Mouse (Mus musculus): ENCODE results near the gene Cd209g. TPM values are rescaled to one million over a fixed set of nuclear protein-coding genes. Genes with fewer than 3 reads are reported as not detected.
"Not testable (repeated sequence)": the region's sequence is repeated elsewhere in the genome, so short reads cannot be mapped to it uniquely, and the experiment has no call there.

The Cd209g gene
- not detected in 2 replicates for polyA plus RNA-seq (2015; fragmentation: Nextera tagmentation; extraction: Ambion mirVana)

DNA sequence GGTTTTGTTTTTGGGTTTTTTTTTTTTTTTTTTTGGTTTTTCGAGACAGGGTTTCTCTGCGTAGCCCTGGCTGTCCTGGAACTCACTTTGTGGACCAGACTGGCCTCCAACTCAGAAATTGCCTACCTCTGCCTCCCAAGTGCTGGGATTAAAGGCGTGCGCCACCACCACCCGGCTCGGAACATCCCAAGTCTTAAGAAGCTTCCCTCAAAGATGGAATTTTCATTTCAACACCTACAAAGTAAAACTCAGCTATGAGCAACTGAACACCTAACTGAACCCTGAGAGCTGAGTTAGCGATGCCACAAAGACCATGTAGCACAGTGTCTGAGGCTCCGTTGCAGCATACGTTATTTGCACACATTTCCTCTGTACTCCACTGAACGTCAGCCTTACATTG, at the start of gene Cd209g:
Cd209g (plus strand) TSS at position 301 of the 400 bp plus-strand sequence.
- H3K4me2 ChIP-seq (replicated peaks), result no peak within 1 kb of the TSS
- H3K36me3 ChIP-seq, result no peaks in the 10 kb centered on the region
- WGBS, result 86% methylated on average over 10 of the region's 10 CpGs
- no peak for ATAC-seq (replicated peaks)
- H3K4me1 ChIP-seq, result no peaks in the 10 kb centered on the region
- H3K9ac ChIP-seq (replicated peaks), result no peak within 1 kb of the TSS
- no peaks in the 10 kb centered on the region for H3K27me3 ChIP-seq
- H3K9me3 ChIP-seq, result no peaks in the 10 kb centered on the region
- H3K27ac ChIP-seq (replicated peaks), result no peak within 1 kb of the TSS
- no peak within 1 kb of the TSS for H3K4me3 ChIP-seq

DNA sequence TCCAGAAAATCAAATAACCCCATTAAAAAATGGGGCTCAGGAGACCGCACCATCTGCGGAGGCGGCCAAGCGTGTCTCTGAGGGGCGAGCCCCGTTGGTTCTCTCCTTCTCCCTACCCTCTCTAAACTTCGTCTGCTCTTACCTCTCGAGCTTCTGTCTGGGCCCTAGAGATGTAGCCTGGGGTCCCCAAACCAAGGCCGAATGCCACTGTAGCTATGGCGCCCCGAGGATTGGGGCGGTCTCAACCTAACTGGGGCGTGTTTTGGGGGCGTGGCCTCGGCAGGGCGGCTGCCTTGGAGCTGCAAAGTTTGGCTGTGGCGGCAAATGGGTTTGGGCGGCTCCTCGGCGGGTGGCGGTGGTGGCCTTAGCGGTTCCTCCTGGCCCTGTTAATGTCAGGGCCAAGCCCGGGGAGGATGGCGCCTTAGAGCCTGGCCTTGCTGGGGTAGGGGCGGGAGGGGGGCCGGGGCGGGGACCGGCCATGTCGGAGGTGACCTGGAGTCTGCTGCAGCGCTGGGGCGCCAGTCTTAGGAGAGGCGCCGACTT, 46.6 kb upstream of the Cd209g start:
- not testable (repeated sequence) for H3K27ac ChIP-seq (replicated peaks); ATAC-seq (replicated peaks)
- WGBS, result 43% methylated on average over 33 of the region's 33 CpGs

DNA sequence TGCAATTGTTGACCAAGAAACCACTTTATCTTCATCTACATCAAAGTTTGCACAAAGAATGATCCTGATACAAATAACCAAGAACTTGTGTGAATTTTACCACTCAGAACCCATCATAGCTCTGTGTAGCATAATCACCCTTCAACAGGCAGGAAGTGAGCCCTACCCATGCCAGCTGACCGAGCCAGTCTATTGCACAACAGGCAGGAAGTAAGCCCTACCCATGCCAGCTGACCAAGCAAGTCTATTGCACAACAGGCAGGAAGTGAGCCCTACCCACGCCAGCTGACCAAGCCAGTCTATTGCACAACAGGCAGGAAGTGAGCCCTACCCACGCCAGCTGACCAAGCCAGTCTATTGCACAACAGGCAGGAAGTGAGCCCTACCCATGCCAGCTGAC, 45.4 kb upstream of the Cd209g start:
- WGBS, result 83% methylated on average over 3 of the region's 3 CpGs
- not testable (repeated sequence) for ATAC-seq (replicated peaks); H3K4me1 ChIP-seq

More for the DNA sequence above, 46.6 kb upstream of the Cd209g start:
- not testable (repeated sequence) for H3K4me2 ChIP-seq (replicated peaks); H3K4me1 ChIP-seq; H3K9ac ChIP-seq (replicated peaks); H3K36me3 ChIP-seq; H3K9me3 ChIP-seq; H3K27me3 ChIP-seq; H3K4me3 ChIP-seq

DNA sequence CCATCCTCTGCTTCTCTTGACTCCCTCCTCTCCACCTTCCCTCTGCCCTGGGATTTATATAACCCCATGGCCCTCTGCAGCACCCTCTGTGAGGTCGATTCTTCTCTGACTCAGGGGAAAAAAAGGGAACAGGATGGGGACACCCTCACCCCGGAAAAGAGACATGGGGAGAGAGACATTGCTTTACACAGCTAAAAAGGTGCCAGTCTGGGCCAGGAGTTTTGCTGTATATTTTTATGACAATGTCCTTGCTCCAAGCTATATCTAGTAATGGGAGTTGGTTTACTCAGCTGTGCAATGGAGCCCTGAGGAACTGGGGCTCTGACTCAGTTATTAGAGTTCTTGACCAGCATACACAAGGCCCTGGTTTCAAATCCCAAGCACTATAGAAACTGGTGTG, 28.2 kb upstream of the Cd209g start, which contains the start of gene Cd209f:
Cd209f (minus strand) TSS at position 101 of the 400 bp plus-strand sequence.
- not testable (repeated sequence) for ATAC-seq (replicated peaks); H3K4me1 ChIP-seq; H3K27ac ChIP-seq (replicated peaks); H3K9me3 ChIP-seq; H3K4me3 ChIP-seq; H3K4me2 ChIP-seq (replicated peaks); H3K36me3 ChIP-seq; H3K9ac ChIP-seq (replicated peaks); H3K27me3 ChIP-seq
- WGBS, result 70% methylated on average over 2 of the region's 2 CpGs

More for the DNA sequence above, 45.4 kb upstream of the Cd209g start:
- H3K4me2 ChIP-seq (replicated peaks); H3K36me3 ChIP-seq; H3K9me3 ChIP-seq; H3K27me3 ChIP-seq; H3K27ac ChIP-seq (replicated peaks); H3K4me3 ChIP-seq; H3K9ac ChIP-seq (replicated peaks): not testable (repeated sequence)

DNA sequence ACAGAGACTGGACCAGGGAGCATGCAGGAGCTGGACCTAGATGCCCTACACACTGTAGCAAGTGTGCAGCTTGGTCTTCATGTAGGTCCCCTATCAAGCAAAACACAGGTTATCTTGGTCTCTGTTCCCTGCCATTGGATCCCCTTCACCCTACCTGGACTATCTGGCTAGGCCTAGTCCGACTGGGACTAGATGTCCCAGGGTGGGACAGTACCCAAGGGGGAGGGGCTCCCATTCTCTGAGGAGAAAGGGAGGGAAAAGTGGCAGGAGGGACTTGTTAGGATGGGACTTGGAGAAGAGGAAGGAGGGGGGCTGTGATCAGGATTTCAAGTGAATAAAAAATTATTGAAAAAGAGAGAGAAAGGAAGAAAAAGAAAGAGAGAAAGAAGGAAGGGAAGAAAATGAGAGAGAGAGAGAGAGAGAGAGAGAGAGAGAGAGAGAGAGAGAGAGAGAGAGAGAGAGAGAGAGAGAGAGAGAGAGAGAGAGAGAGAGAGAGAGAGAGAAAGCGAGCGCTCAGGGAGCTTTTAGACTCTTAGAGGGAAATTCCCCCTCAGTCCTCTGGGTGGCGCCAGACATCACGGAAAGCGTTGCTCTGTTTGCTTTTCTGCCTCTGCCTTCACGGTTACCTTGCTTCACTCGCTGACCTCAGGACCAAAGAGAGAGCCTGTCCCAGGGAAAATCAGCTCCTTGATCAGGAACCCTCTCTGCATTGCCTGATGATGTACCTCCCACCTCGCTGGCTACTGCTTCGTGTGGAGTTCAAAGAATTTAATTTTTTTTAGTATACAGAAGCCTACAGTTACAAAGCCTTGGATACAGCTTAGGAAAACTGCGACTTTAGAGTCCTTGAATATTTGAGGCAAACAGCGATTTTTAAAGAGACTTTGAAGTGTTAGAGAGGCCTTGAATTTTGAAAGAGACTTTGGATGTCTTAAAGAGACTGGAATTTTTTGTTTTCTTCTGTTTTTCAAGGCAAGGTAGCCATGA, 6.1 kb downstream of the Cd209g start:
- 13% methylated on average over 12 of the region's 12 CpGs for WGBS

DNA sequence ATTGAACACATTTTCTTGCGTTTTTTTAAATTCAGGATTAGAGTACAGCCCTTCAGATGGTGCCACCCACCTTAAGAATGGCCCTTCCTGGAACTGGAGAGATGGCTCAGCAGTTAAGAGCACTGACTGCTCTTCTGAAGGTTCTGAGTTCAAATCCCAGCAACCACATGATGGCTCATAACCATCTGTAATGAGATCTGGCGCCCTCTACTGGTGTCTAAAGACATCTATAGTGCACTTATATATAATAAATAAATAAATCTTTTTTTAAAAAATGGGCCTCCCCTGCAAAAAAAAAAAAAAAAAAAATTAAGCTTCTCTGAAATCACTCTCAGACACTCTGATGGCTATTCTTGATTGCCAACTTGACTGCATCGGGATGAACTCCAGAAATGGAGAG, 7.8 kb downstream of the Cd209g start:
- H3K9me3 ChIP-seq, result no peaks in the 10 kb centered on the region
- WGBS, result 61% methylated on average over 3 of the region's 3 CpGs
- no peaks in the 10 kb centered on the region for H3K36me3 ChIP-seq
- no peak overlapping the region for H3K9ac ChIP-seq (replicated peaks)
- H3K4me1 ChIP-seq, result no peaks in the 10 kb centered on the region
- no peak overlapping the region for H3K4me3 ChIP-seq
- H3K4me2 ChIP-seq (replicated peaks), result no peak overlapping the region
- no peaks in the 10 kb centered on the region for H3K27me3 ChIP-seq
- ATAC-seq (replicated peaks), result no peak
- no peak overlapping the region for H3K27ac ChIP-seq (replicated peaks)

More for the DNA sequence above, 6.1 kb downstream of the Cd209g start:
- no peaks in the 10 kb centered on the region for H3K36me3 ChIP-seq
- no peak overlapping the region for H3K4me3 ChIP-seq
- peak overlapping the region; percentile 20; the same call in 1 of the 2 replicates for H3K4me2 ChIP-seq (replicated peaks)
- no peaks in the 10 kb centered on the region for H3K27me3 ChIP-seq
- peak; percentile 68; the same call in 1 of the 2 replicates for ATAC-seq (replicated peaks)
- no peak overlapping the region for H3K27ac ChIP-seq (replicated peaks)
- no peaks in the 10 kb centered on the region for H3K9me3 ChIP-seq
- 0 out of 2 replicates have a peak overlapping the region, but pooled peaks have one; percentile 33 for H3K9ac ChIP-seq (replicated peaks)
- H3K4me1 ChIP-seq, result no peaks in the 10 kb centered on the region

DNA sequence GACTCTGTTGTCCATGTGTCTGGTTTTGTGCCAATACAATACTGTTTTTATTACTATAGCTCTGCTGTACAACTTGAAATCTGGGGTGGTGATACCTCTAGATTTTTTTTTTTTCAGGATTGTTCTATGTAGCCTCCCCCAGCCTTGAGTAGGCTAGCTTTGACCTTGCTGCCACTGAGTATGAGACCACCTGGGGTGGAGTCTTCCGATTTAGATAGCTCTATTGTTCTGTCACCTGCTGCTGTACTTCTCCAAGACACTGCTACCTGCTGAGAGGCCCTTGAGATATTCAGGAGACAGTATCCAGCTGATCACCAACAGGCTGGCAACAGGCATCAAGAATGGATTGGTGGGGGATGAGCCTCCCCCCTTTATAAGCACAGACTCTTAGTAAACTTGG, 13.4 kb downstream of the Cd209g start:
- Histone ChIP-seq H3K4me2 (replicated peaks) (no peak overlapping the region), H3K4me3 (no peak overlapping the region), H3K4me1 (no peaks in the 10 kb centered on the region), H3K9me3 (0 out of 2 replicates have a peak, but pooled peaks cover 3% of the 10 kb centered on the region), H3K27me3 (no peaks in the 10 kb centered on the region), H3K9ac (replicated peaks) (no peak overlapping the region), H3K36me3 (no peaks in the 10 kb centered on the region), H3K27ac (replicated peaks) (no peak overlapping the region)
- WGBS, result 30% methylated on average over 1 of the region's 1 CpGs
- ATAC-seq (replicated peaks), result no peak

DNA sequence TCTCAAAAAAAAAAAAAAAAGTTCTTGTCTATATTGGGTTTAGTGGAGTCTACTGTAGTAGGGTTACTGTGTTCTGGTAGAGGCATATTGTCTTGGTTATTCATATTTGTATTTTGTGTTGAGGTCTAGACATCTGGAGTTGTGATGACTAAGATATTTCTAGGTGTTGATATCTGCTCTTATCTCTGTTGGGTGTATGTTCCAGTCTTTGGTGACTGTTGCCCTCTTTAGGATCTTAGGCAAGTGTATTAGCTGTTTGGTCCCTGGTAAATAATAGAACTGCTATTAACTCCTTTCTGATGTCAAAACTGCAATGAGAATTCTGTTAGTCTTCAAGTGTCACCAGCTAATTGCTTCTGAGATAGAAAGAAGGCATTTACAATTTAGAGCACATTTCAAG, 21.0 kb downstream of the Cd209g start:
- Histone ChIP-seq H3K4me3 (no peak overlapping the region), H3K9ac (replicated peaks) (no peak overlapping the region), H3K27me3 (no peaks in the 10 kb centered on the region), H3K36me3 (no peaks in the 10 kb centered on the region), H3K27ac (replicated peaks) (no peak overlapping the region), H3K4me1 (no peaks in the 10 kb centered on the region), H3K9me3 (0 out of 2 replicates have a peak, but pooled peaks cover 3% of the 10 kb centered on the region), H3K4me2 (replicated peaks) (no peak overlapping the region)
- no peak for ATAC-seq (replicated peaks)

DNA sequence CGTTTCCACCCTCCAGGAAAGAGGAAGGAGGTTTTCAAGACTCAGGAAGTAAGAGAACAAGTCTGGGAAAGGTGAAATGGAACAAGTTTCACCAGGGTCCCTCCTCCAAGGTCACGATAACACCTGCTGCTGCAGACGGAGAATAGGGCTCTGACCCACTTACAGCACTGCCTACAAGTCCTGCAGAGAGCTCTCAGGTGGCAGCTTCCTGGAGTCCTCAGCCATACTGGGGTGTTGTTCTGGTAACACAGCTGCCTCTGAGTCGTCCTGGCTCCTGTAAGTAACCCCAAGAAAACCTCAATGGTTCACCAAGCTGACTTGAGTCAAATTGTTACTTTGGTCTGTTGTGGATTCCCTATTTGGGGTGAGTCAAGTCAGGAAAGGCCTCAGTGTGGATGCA, 28.9 kb downstream of the Cd209g start:
- Histone ChIP-seq H3K4me2 (replicated peaks) (no peak overlapping the region), H3K36me3 (no peaks in the 10 kb centered on the region), H3K4me3 (no peak overlapping the region), H3K4me1 (peaks cover 14% of the 10 kb centered on the region), H3K9ac (replicated peaks) (no peak overlapping the region), H3K27me3 (no peaks in the 10 kb centered on the region), H3K9me3 (no peaks in the 10 kb centered on the region), H3K27ac (replicated peaks) (no peak overlapping the region)
- 65% methylated on average over 4 of the region's 4 CpGs for WGBS
- no peak for ATAC-seq (replicated peaks)

DNA sequence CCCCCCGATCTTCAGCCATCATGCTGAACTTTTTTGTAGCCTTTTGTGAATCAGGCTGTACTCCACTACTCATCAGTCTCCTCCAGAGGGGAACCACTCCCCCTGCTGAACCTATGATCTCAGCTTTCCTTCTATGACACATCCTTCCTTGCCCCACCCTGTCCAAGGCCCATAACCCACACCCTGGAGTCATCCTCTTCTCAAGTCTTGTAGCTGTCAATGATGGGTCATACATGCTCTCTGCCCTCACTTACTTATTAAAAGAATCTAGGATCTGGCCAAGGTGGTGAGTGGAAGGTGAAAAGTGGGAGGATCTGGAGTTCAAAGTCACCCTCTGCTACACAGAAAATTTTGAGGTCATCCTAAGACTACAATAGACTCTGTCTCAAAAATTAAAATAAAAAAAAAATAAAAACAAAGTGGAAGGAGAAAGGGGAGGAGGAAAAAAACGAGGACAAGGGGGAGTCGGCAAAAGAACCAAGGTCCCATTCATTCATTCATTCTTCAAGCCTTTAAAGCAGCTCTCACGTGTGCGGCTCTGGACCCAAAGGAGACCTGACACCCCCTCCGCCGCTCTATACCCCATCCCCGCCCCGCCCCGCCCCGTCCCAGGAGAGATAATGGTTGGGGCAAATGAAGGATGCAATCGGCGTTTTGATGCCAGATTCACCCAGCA, 31.4 kb downstream of the Cd209g start:
- Histone ChIP-seq H3K36me3 (no peaks in the 10 kb centered on the region), H3K27ac (replicated peaks) (peak overlapping the region; percentile 88), H3K9ac (replicated peaks) (peak overlapping the region; percentile 61), H3K4me3 (peak overlapping the region; percentile 97), H3K27me3 (no peaks in the 10 kb centered on the region), H3K9me3 (no peaks in the 10 kb centered on the region), H3K4me1 (peaks cover 36% of the 10 kb centered on the region), H3K4me2 (replicated peaks) (peak overlapping the region; percentile 56)
- no peak for ATAC-seq (replicated peaks)
- WGBS, result 6% methylated on average over 13 of the region's 13 CpGs

DNA sequence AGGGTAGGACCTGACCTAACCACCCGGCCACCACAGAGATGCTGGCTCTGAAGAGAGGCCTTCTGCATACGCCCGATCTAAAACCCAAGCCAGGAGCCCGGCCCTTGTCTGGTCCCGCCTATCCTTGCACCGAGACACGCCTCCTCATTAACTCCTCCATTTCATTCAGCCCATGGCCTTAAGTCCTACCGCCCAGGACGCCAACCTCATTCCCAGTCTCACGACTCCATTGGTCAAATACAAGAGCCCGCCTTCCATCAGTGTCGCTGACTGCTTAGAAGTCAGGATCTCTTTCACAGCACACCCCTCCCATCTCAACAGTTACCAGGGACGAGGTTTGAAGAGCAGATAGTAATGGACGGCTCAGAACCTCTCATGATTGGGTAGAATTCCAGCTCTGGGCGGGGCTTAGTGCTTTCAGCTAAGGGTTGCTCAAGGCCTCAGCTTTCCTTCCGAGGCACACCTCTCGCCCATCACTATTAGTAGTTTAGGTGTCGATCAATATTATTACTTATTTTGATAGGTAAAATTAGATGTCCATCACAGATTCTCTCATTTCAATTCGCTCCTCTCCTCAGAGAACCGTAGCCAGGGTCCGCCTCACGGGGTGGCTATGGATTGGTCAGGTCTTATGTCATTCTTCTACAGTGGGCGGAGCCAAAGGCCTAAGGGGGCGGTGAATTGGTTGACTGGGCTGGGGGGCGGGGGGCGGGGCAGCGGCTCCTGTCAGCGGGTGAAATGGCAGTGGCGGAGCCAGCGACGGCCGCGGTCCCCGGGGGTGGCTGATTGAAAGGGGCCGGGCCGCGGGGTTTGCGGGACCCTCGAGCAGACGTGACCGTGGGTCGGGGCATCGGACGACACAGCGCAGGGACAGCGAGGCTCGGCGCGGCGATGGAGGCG, 32.2 kb downstream of the Cd209g start, which contains the start of gene Evi5l:
Evi5l (plus strand) TSS at position 716 of the 900 bp plus-strand sequence.
- H3K4me1 ChIP-seq, result peaks cover 38% of the 10 kb centered on the region
- no peaks in the 10 kb centered on the region for H3K9me3 ChIP-seq
- ATAC-seq (replicated peaks), result peak; percentile 98
- WGBS, result under 1% methylated on average over 45 of the region's 51 CpGs
- no peaks in the 10 kb centered on the region for H3K27me3 ChIP-seq
- no peaks in the 10 kb centered on the region for H3K36me3 ChIP-seq
- H3K4me3 ChIP-seq, result peak within 1 kb of the TSS; percentile 97
- H3K27ac ChIP-seq (replicated peaks), result peak within 1 kb of the TSS; percentile 88
- peak within 1 kb of the TSS; percentile 56 for H3K4me2 ChIP-seq (replicated peaks)
- H3K9ac ChIP-seq (replicated peaks), result peak within 1 kb of the TSS; percentile 91

Measured in forebrain, embryonic 15.5 days (tissue).